Mouse (Mus musculus): ENCODE results near the gene Dbndd1. TPM values are rescaled to one million over a fixed set of nuclear protein-coding genes. Genes with fewer than 3 reads are reported as not detected.
A peak's percentile ranks its signal among the peaks of the same experiment; 100 is the strongest.

Gene Dbndd1
- polyA plus RNA-seq, 1 experiment, result 14.2 TPM

DNA sequence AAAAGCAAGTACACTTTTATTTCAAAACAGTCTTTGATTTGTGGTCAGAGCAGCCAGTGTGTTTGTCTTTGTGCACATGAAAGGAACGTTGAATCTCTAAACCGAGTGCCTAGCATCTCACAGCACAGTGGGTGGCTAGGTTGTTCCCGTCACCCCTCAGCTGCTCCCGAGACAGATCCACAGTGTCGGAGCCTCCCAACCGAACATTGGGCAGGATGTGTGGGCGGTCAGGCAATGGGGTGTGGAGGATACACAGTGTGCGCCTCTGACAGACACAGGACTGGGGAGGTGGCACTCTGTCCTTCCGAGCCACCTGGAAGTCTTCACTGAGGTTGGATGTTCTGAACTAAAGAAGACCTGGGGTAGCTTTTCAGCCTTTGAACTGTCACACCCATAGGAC, 9.6 kb downstream of the Dbndd1 start:
- TF ChIP-seq E2F4 (IDR thresholded peaks at IDR 0.05; ENCODE audit: insufficient read depth), result no peak
- TF ChIP-seq REST (IDR thresholded peaks at IDR 0.05; ENCODE audit: insufficient read depth, insufficient read length), result no peak
- TF ChIP-seq MYOD1 (IDR thresholded peaks at IDR 0.05; ENCODE audit: control insufficient read depth in 1 of 3, insufficient read length in 2 of 3, low read depth in 2 of 3), result no peak
- TF ChIP-seq CEBPB (IDR thresholded peaks at IDR 0.05; ENCODE audit: insufficient read depth, poor library complexity, severe bottlenecking), result no peak
- no peak for TF ChIP-seq MYOG (IDR thresholded peaks at IDR 0.05; ENCODE audit: control insufficient read depth in 1 of 3, insufficient read depth in 1 of 3, insufficient read length in 2 of 3, low read depth in 2 of 3)
- no peak for TF ChIP-seq MAX (IDR thresholded peaks at IDR 0.05; ENCODE audit: low read depth)
- no peak for TF ChIP-seq POLR2A (IDR thresholded peaks at IDR 0.05; ENCODE audit: insufficient read length, low read depth)
- no peak for TF ChIP-seq TCF3 (IDR thresholded peaks at IDR 0.05; ENCODE audit: insufficient read length, low read depth)
- TF ChIP-seq POLR2AphosphoS2 (IDR thresholded peaks at IDR 0.05; ENCODE audit: insufficient read length, low read depth), result no peak
- TF ChIP-seq TCF12 (IDR thresholded peaks at IDR 0.05; ENCODE audit: insufficient read depth, poor library complexity, severe bottlenecking), result no peak
- TF ChIP-seq USF1 (IDR thresholded peaks at IDR 0.05; ENCODE audit: low read depth), result no peak
- no peak for TF ChIP-seq SRF (IDR thresholded peaks at IDR 0.05; ENCODE audit: control insufficient read depth, insufficient read length, low read depth)
- Histone ChIP-seq H3ac (ENCODE audit: control insufficient read depth, insufficient read length) (no peak overlapping the region), H3K79me2 (ENCODE audit: control insufficient read depth, insufficient read depth) (no peaks in the 10 kb centered on the region), H3K36me3 (ENCODE audit: control insufficient read depth, insufficient read depth) (peaks cover 17% of the 10 kb centered on the region), H3K4me3 (no peak overlapping the region), H3K4me2 (ENCODE audit: low read depth) (no peak overlapping the region), H3K27me3 (ENCODE audit: control insufficient read depth, insufficient read depth, insufficient read length) (no peaks in the 10 kb centered on the region)

DNA sequence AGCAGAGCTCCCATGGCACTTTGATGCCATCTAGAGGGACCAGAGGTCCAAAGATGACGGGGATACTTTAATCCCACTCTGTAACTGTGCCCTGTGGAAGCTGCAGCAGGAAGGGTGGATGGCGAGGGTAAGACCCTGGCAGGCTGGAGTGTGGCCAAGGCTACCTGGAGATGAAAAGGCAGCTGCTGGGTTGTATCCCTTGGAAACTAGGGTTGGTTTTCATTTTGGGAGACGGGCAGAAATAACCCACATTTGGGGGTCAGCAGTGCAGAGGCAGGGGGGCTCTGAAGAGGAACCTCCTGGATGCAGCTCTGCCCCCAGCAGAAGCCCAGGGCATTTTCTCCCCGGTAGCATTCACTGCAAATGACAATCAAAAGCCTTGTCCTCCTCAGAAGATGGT, 10.0 kb downstream of the Dbndd1 start:
- no peaks in the 10 kb centered on the region for H3K27me3 ChIP-seq (ENCODE audit: control insufficient read depth, insufficient read depth, insufficient read length)
- no peak for TF ChIP-seq TCF12 (IDR thresholded peaks at IDR 0.05; ENCODE audit: insufficient read depth, poor library complexity, severe bottlenecking)
- TF ChIP-seq MAX (IDR thresholded peaks at IDR 0.05; ENCODE audit: low read depth), result no peak
- TF ChIP-seq CEBPB (IDR thresholded peaks at IDR 0.05; ENCODE audit: insufficient read depth, poor library complexity, severe bottlenecking), result no peak
- TF ChIP-seq USF1 (IDR thresholded peaks at IDR 0.05; ENCODE audit: low read depth), result no peak
- no peak for TF ChIP-seq POLR2A (IDR thresholded peaks at IDR 0.05; ENCODE audit: insufficient read length, low read depth)
- no peak for TF ChIP-seq POLR2AphosphoS2 (IDR thresholded peaks at IDR 0.05; ENCODE audit: insufficient read length, low read depth)
- TF ChIP-seq SRF (IDR thresholded peaks at IDR 0.05; ENCODE audit: control insufficient read depth, insufficient read length, low read depth), result no peak
- TF ChIP-seq REST (IDR thresholded peaks at IDR 0.05; ENCODE audit: insufficient read depth, insufficient read length), result no peak
- no peak for TF ChIP-seq MYOD1 (IDR thresholded peaks at IDR 0.05; ENCODE audit: control insufficient read depth in 1 of 3, insufficient read length in 2 of 3, low read depth in 2 of 3)
- no peak for TF ChIP-seq MYOG (IDR thresholded peaks at IDR 0.05; ENCODE audit: control insufficient read depth in 1 of 3, insufficient read depth in 1 of 3, insufficient read length in 2 of 3, low read depth in 2 of 3)
- no peak for TF ChIP-seq TCF3 (IDR thresholded peaks at IDR 0.05; ENCODE audit: insufficient read length, low read depth)
- no peak for TF ChIP-seq E2F4 (IDR thresholded peaks at IDR 0.05; ENCODE audit: insufficient read depth)

DNA sequence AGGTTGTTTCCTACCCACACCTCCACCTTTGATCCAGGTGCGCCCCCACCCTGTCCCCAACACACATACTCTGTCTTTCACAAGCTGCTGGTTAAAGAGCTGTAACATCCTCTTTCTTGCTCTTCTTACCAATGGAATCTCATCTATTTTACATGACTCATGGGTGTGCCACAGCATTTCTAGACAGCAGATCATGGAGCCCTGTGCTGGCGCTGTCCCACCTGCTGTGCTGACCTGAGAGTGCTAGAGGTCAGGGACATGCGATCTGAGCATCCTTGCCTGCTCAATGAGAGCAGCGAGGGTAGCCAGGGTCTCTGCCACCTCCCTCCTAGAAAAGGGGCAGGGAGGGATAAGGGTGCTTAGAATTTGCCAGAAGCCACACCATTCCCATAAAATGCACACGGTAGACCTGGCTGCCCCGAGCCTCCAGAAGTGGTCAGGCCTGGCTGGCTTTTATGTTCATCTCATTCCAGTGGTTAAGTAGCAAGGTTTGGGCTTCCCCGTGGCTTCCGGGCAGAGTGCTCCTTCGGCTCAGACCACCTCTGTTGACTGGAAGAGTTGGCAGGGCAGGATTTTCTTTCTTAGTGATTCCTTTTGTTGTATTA, 10.6 kb downstream of the Dbndd1 start:
- peaks cover 22% of the 10 kb centered on the region for H3K36me3 ChIP-seq (ENCODE audit: control insufficient read depth, insufficient read depth)
- TF ChIP-seq MYOD1 (IDR thresholded peaks at IDR 0.05; ENCODE audit: control insufficient read depth in 1 of 3, insufficient read length in 2 of 3, low read depth in 2 of 3), result peak in 1 of 3 experiments; percentile 78
- TF ChIP-seq MYOG (IDR thresholded peaks at IDR 0.05; ENCODE audit: control insufficient read depth in 1 of 3, insufficient read depth in 1 of 3, insufficient read length in 2 of 3, low read depth in 2 of 3), result peak in 2 of 3 experiments; percentile 8 to 71
- TF ChIP-seq TCF12 (IDR thresholded peaks at IDR 0.05; ENCODE audit: insufficient read depth, poor library complexity, severe bottlenecking), result no peak
- H3K79me2 ChIP-seq (ENCODE audit: control insufficient read depth, insufficient read depth), result no peaks in the 10 kb centered on the region
- no peak overlapping the region for H3ac ChIP-seq (ENCODE audit: control insufficient read depth, insufficient read length)
- H3K4me2 ChIP-seq (ENCODE audit: low read depth), result no peak overlapping the region
- no peaks in the 10 kb centered on the region for H3K27me3 ChIP-seq (ENCODE audit: control insufficient read depth, insufficient read depth, insufficient read length)
- no peak overlapping the region for H3K4me3 ChIP-seq

More for the DNA sequence above, 10.0 kb downstream of the Dbndd1 start:
- Histone ChIP-seq H3K4me2 (ENCODE audit: low read depth) (no peak overlapping the region), H3K79me2 (ENCODE audit: control insufficient read depth, insufficient read depth) (no peaks in the 10 kb centered on the region), H3K36me3 (ENCODE audit: control insufficient read depth, insufficient read depth) (peaks cover 22% of the 10 kb centered on the region), H3K4me3 (no peak overlapping the region), H3ac (ENCODE audit: control insufficient read depth, insufficient read length) (no peak overlapping the region)

DNA sequence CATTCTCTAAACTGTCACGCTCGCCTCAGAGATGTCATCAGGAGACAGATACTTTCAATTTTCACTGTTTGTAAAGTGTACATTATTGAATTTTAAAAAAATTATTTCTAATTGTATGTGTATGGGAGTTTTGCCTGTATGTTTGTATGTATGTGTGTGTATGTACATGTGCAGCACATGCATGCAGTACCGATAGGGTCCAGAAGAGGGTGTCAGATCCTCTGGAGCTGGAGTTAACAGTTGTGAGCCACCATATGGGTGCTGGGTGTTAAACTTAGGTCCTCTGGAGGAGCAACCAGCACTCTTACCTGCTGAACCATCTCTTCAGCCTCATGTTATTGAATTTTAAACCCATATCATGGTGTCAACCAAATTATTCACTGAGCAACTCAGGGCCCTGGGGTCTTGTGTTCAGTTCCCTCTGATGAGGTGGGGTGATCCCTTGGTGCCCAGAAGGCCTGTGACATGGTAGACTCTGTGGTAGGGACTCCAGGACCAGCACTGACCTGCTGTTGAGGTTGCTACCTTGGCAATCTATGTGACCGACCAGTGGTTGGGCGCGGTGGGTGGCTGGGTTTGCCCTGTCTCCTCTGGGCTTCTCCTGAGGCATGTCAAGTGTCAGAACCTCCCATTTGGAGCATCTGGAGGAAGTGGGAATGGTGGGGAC, 11.3 kb downstream of the Dbndd1 start:
- no peaks in the 10 kb centered on the region for H3K79me2 ChIP-seq (ENCODE audit: control insufficient read depth, insufficient read depth)
- no peak overlapping the region for H3K4me2 ChIP-seq (ENCODE audit: low read depth)
- H3ac ChIP-seq (ENCODE audit: control insufficient read depth, insufficient read length), result no peak overlapping the region
- no peak overlapping the region for H3K4me3 ChIP-seq
- no peaks in the 10 kb centered on the region for H3K27me3 ChIP-seq (ENCODE audit: control insufficient read depth, insufficient read depth, insufficient read length)
- H3K36me3 ChIP-seq (ENCODE audit: control insufficient read depth, insufficient read depth), result peaks cover 25% of the 10 kb centered on the region
- TF ChIP-seq MYOD1 (IDR thresholded peaks at IDR 0.05; ENCODE audit: control insufficient read depth in 1 of 3, insufficient read length in 2 of 3, low read depth in 2 of 3), result no peak
- peak; percentile 20 for TF ChIP-seq POLR2AphosphoS2 (IDR thresholded peaks at IDR 0.05; ENCODE audit: insufficient read length, low read depth)

DNA sequence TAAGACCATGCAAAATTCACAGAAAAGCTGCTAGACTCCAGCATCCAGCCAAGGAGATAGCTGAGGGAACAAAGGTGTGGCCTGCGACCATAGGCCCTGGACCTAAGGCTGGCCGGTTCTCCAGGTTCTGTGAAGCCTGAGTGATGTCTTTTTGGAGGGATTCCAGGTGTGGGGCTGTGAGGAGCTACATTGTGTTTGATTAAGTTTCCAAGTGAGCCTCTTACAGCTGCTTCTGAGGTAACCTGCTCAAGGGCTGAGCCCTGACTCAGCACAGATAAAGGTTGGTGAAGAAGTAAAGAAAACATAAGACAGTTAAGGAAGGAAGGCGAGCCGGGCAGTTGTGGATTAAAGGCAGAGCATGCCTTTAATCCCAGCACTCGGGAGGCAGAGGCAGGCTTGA, 13.1 kb downstream of the Dbndd1 start:
- Histone ChIP-seq H3K79me2 (ENCODE audit: control insufficient read depth, insufficient read depth) (no peaks in the 10 kb centered on the region), H3K4me3 (no peak overlapping the region), H3K4me2 (ENCODE audit: low read depth) (no peak overlapping the region), H3K27me3 (ENCODE audit: control insufficient read depth, insufficient read depth, insufficient read length) (no peaks in the 10 kb centered on the region), H3K36me3 (ENCODE audit: control insufficient read depth, insufficient read depth) (peaks cover 28% of the 10 kb centered on the region), H3ac (ENCODE audit: control insufficient read depth, insufficient read length) (no peak overlapping the region)
- TF ChIP-seq MYOG (IDR thresholded peaks at IDR 0.05; ENCODE audit: control insufficient read depth in 1 of 3, insufficient read depth in 1 of 3, insufficient read length in 2 of 3, low read depth in 2 of 3) (no peak), USF1 (IDR thresholded peaks at IDR 0.05; ENCODE audit: low read depth) (no peak)
